Mouse (Mus musculus) liver, embryonic 13.5 days (tissue): Measurements from ENCODE around the gene Sppl2b. TPM values are rescaled to one million over a fixed set of nuclear protein-coding genes. Genes with fewer than 3 reads are reported as not detected.

ENCODE experiments used
- ATAC-seq: fragments of 200-750 bp; cut with Nextera tagmentation; 2 replicates; pipeline ENCODE4 v1.8.0; 2017; ENCODE audit warnings: low read depth, mild to moderate bottlenecking, moderate number of reproducible peaks, moderate library complexity
- DNase-seq: peaks from one replicate; pipeline ENCODE4 v3.0.0; 2022
- H3K27ac ChIP-seq: fragments of 300-500 bp; sonication (generic); 2 replicates; pipeline ENCODE4 v1.5.1; 2015; ENCODE audit warnings: moderate library complexity, mild to moderate bottlenecking, inconsistent platforms
- H3K27me3 ChIP-seq: fragments of 300-500 bp; sonication (generic); 2 replicates; pipeline ENCODE4 v1.6.1; 2015; ENCODE audit warnings: mild to moderate bottlenecking, inconsistent platforms
- H3K36me3 ChIP-seq: fragments of 300-500 bp; sonication (generic); 2 replicates; pipeline ENCODE4 v1.6.1; 2015; ENCODE audit warnings: mild to moderate bottlenecking, inconsistent platforms
- H3K4me1 ChIP-seq: fragments of 300-500 bp; sonication (generic); replicated peaks from 2 replicates; pipeline ENCODE4 v1.6.1; 2015; ENCODE audit warnings: inconsistent platforms
- H3K4me2 ChIP-seq: fragments of 300-500 bp; sonication (generic); 2 replicates; pipeline ENCODE4 v1.6.1; 2015; ENCODE audit warnings: inconsistent platforms, mild to moderate bottlenecking, moderate library complexity
- H3K4me3 ChIP-seq: fragments of 300-500 bp; sonication (generic); replicated peaks from 2 replicates; pipeline ENCODE4 v1.5.1; 2015; ENCODE audit warnings: mild to moderate bottlenecking, inconsistent platforms
- H3K9ac ChIP-seq: fragments of 300-500 bp; sonication (generic); 2 replicates; pipeline ENCODE4 v1.6.1; 2015; ENCODE audit warnings: mild to moderate bottlenecking, inconsistent platforms
- H3K9me3 ChIP-seq: fragments of 300-500 bp; sonication (generic); replicated peaks from 2 replicates; pipeline ENCODE4 v1.6.1; 2016; ENCODE audit warnings: inconsistent platforms
- WGBS: fragments of 180-500 bp; shearing (Covaris S2); methylation state at CpG from one replicate; pipeline ENCODE4 v1.1.7; 2015; ENCODE audit not compliant: insufficient replicate concordance; 5-methylcytosine and 5-hydroxymethylcytosine counted together
- polyA plus RNA-seq: library from polyadenylated mRNA; unstranded; fragments of >200 nt; fragmentation: Nextera tagmentation; extraction: Ambion mirVana; gene quantifications from 2 replicates; pipeline ENCODE4 v1.2.1, GENCODE M21; 2015

Sppl2b gene
- polyA plus RNA-seq, 1 experiment from 2014 or later: 56.8 TPM

GRCm38 (mm10) chr10:80856267-80856666 is 1.2 kb downstream of the Sppl2b start:
- peak overlapping the region; percentile 100 for H3K9ac ChIP-seq
- ATAC-seq (no peak), DNase-seq (no peak)
- H3K4me2 ChIP-seq: peak overlapping the region; percentile 96
- H3K27ac ChIP-seq: peak overlapping the region; percentile 100
- peak overlapping the region; percentile 99 for H3K4me3 ChIP-seq
- WGBS: 46% methylated on average over 3 of the region's 3 CpGs
- peaks cover 88% of the 10 kb centered on the region for H3K4me1 ChIP-seq
- peaks cover 40% of the 10 kb centered on the region for H3K36me3 ChIP-seq
- H3K9me3 ChIP-seq: no peaks in the 10 kb centered on the region
- H3K27me3 ChIP-seq: no peaks in the 10 kb centered on the region

GRCm38 (mm10) chr10:80856908-80857307 is 1.8 kb downstream of the Sppl2b start:
- WGBS: 38% methylated on average over 5 of the region's 5 CpGs
- peak; percentile 66 for DNase-seq
- Histone ChIP-seq H3K27ac (peak overlapping the region; percentile 100), H3K4me3 (peak overlapping the region; percentile 99), H3K4me1 (peaks cover 89% of the 10 kb centered on the region), H3K36me3 (peaks cover 40% of the 10 kb centered on the region), H3K9me3 (no peaks in the 10 kb centered on the region), H3K27me3 (no peaks in the 10 kb centered on the region), H3K9ac (peak overlapping the region; percentile 100), H3K4me2 (peak overlapping the region; percentile 96)
- peak; percentile 53 for ATAC-seq

GRCm38 (mm10) chr10:80857386-80857785 is 2.3 kb downstream of the Sppl2b start:
- Histone ChIP-seq H3K4me2 (peak overlapping the region; percentile 96), H3K9me3 (no peaks in the 10 kb centered on the region), H3K4me1 (peaks cover 90% of the 10 kb centered on the region), H3K9ac (peak overlapping the region; percentile 100), H3K27ac (peak overlapping the region; percentile 100), H3K36me3 (peaks cover 40% of the 10 kb centered on the region), H3K27me3 (no peaks in the 10 kb centered on the region), H3K4me3 (peak overlapping the region; percentile 99)
- ATAC-seq (no peak), DNase-seq (no peak)
- WGBS: 38% methylated on average over 8 of the region's 8 CpGs

GRCm38 (mm10) chr10:80857848-80858247 is 2.8 kb downstream of the Sppl2b start:
- peak; percentile 64 for DNase-seq
- 21% methylated on average over 3 of the region's 3 CpGs for WGBS
- Histone ChIP-seq H3K9ac (peak overlapping the region; percentile 100), H3K36me3 (peaks cover 42% of the 10 kb centered on the region), H3K27me3 (no peaks in the 10 kb centered on the region), H3K4me2 (peak overlapping the region; percentile 96), H3K9me3 (no peaks in the 10 kb centered on the region), H3K4me3 (peak overlapping the region; percentile 99), H3K27ac (peak overlapping the region; percentile 100), H3K4me1 (peaks cover 93% of the 10 kb centered on the region)
- ATAC-seq: peak; percentile 77

- no peaks in the 10 kb centered on the region for H3K27me3 ChIP-seq
- peaks cover 42% of the 10 kb centered on the region for H3K36me3 ChIP-seq
- peak; percentile 83 for ATAC-seq
- WGBS: 17% methylated on average over 7 of the region's 7 CpGs
- peak; percentile 85 for DNase-seq
- peak overlapping the region; percentile 99 for H3K4me3 ChIP-seq
- H3K9me3 ChIP-seq: no peaks in the 10 kb centered on the region
- peak overlapping the region; percentile 100 for H3K9ac ChIP-seq
- peak overlapping the region; percentile 100 for H3K27ac ChIP-seq
- H3K4me2 ChIP-seq: peak overlapping the region; percentile 96
- H3K4me1 ChIP-seq: peaks cover 94% of the 10 kb centered on the region
These were observed 3.4 kb downstream of the Sppl2b start for GRCm38 (mm10) chr10:80858350-80858935.

- Histone ChIP-seq H3K9ac (peak overlapping the region; percentile 71), H3K4me3 (peak overlapping the region; percentile 34)
These were observed 7.2 kb downstream of the Sppl2b start for GRCm38 (mm10) chr10:80862305-80862704.

GRCm38 (mm10) chr10:80864446-80864845 is 9.4 kb downstream of the Sppl2b start:
- 92% methylated on average over 16 of the region's 16 CpGs for WGBS
- H3K9me3 ChIP-seq: no peaks in the 10 kb centered on the region
- DNase-seq: no peak
- no peak overlapping the region for H3K9ac ChIP-seq
- ATAC-seq: no peak
- H3K4me1 ChIP-seq: peaks cover 46% of the 10 kb centered on the region
- no peak overlapping the region for H3K4me2 ChIP-seq
- H3K36me3 ChIP-seq: peaks cover 90% of the 10 kb centered on the region
- H3K27ac ChIP-seq: peak overlapping the region; percentile 100
- no peak overlapping the region for H3K4me3 ChIP-seq
- H3K27me3 ChIP-seq: no peaks in the 10 kb centered on the region

More at GRCm38 (mm10) chr10:80862305-80862704, 7.2 kb downstream of the Sppl2b start:
- Histone ChIP-seq H3K4me1 (peaks cover 67% of the 10 kb centered on the region), H3K36me3 (peaks cover 78% of the 10 kb centered on the region), H3K4me2 (peak overlapping the region; percentile 60), H3K27me3 (no peaks in the 10 kb centered on the region), H3K27ac (peak overlapping the region; percentile 100), H3K9me3 (no peaks in the 10 kb centered on the region)
- DNase-seq (peak; percentile 51), ATAC-seq (peak; percentile 56)
- WGBS: 56% methylated on average over 5 of the region's 5 CpGs

- H3K4me3 ChIP-seq: no peak overlapping the region
- DNase-seq (no peak), ATAC-seq (no peak)
- no peak overlapping the region for H3K4me2 ChIP-seq
- H3K36me3 ChIP-seq: peaks cover 29% of the 10 kb centered on the region
- H3K27me3 ChIP-seq: peaks cover 14% of the 10 kb centered on the region
- H3K9ac ChIP-seq: no peak overlapping the region
- H3K27ac ChIP-seq: no peak overlapping the region
- no peaks in the 10 kb centered on the region for H3K9me3 ChIP-seq
- WGBS: 59% methylated on average over 4 of the region's 6 CpGs
- 0 out of 2 replicates have a peak, but pooled peaks cover 4% of the 10 kb centered on the region for H3K4me1 ChIP-seq
These were observed 15.9 kb downstream of the Sppl2b start for GRCm38 (mm10) chr10:80870993-80871392.

GRCm38 (mm10) chr10:80871581-80871980 is 16.5 kb downstream of the Sppl2b start, which contains the start of gene Tmprss9:
Gene Tmprss9 (plus strand): TSS chr10:80871848.
- no peak within 1 kb of the TSS for H3K9ac ChIP-seq
- no peak for ATAC-seq
- peaks cover 14% of the 10 kb centered on the region for H3K27me3 ChIP-seq
- no peak within 1 kb of the TSS for H3K4me2 ChIP-seq
- H3K36me3 ChIP-seq: peaks cover 24% of the 10 kb centered on the region
- H3K27ac ChIP-seq: no peak within 1 kb of the TSS
- 28% methylated on average over 9 of the region's 9 CpGs for WGBS
- H3K4me3 ChIP-seq: no peak within 1 kb of the TSS
- H3K4me1 ChIP-seq: peaks cover 9% of the 10 kb centered on the region
- H3K9me3 ChIP-seq: no peaks in the 10 kb centered on the region
- no peak for DNase-seq

GRCm38 (mm10) chr10:80874035-80874434 is 19.0 kb downstream of the Sppl2b start:
- WGBS: 67% methylated on average over 9 of the region's 9 CpGs
- Histone ChIP-seq H3K4me1 (peaks cover 29% of the 10 kb centered on the region), H3K4me3 (no peak overlapping the region), H3K27me3 (peaks cover 14% of the 10 kb centered on the region), H3K27ac (peak overlapping the region; percentile 18; the same call in 1 of the 2 replicates), H3K9ac (no peak overlapping the region), H3K9me3 (no peaks in the 10 kb centered on the region), H3K4me2 (no peak overlapping the region), H3K36me3 (no peaks in the 10 kb centered on the region)
- DNase-seq: no peak
- no peak for ATAC-seq

- Histone ChIP-seq H3K9me3 (no peaks in the 10 kb centered on the region), H3K36me3 (no peaks in the 10 kb centered on the region), H3K4me3 (no peak overlapping the region), H3K9ac (peak overlapping the region; percentile 54; the same call in 1 of the 2 replicates), H3K4me1 (peaks cover 49% of the 10 kb centered on the region), H3K27ac (peak overlapping the region; percentile 61), H3K27me3 (peaks cover 14% of the 10 kb centered on the region), H3K4me2 (no peak overlapping the region)
- peak; percentile 60 for DNase-seq
- ATAC-seq: no peak
- 29% methylated on average over 5 of the region's 5 CpGs for WGBS
These were observed 21.0 kb downstream of the Sppl2b start for GRCm38 (mm10) chr10:80876028-80876427.

- H3K27ac ChIP-seq: peak overlapping the region; percentile 61
- peaks cover 12% of the 10 kb centered on the region for H3K27me3 ChIP-seq
- no peaks in the 10 kb centered on the region for H3K36me3 ChIP-seq
- DNase-seq: no peak
- ATAC-seq: no peak
- H3K9me3 ChIP-seq: no peaks in the 10 kb centered on the region
- H3K4me1 ChIP-seq: peaks cover 49% of the 10 kb centered on the region
- no peak overlapping the region for H3K4me3 ChIP-seq
- peak overlapping the region; percentile 54; the same call in 1 of the 2 replicates for H3K9ac ChIP-seq
- WGBS: 30% methylated on average over 3 of the region's 3 CpGs
- H3K4me2 ChIP-seq: no peak overlapping the region
These were observed 21.5 kb downstream of the Sppl2b start for GRCm38 (mm10) chr10:80876594-80876993.
